Mouse (Mus musculus) R1 (cell line): ENCODE measurements around the gene Ankrd24.
A peak's percentile ranks its signal among the peaks of the same experiment; 100 is the strongest.
"Not testable (repeated sequence)": the region's sequence is repeated elsewhere in the genome, so short reads cannot be mapped to it uniquely, and the experiment has no call there.

Experiments used
- DNase-seq: peaks from one replicate; pipeline ENCODE4 v3.0.0-alpha.2; 2018; ENCODE audit warnings: low read depth, low spot score

Ankrd24 gene

GRCm38 (mm10) chr10:81644162-81644561, 15.8 kb downstream of the Ankrd24 start:
- DNase-seq: no peak

GRCm38 (mm10) chr10:81644716-81645115, 16.4 kb downstream of the Ankrd24 start:
- no peak for DNase-seq

GRCm38 (mm10) chr10:81645391-81645790, 17.1 kb downstream of the Ankrd24 start:
- no peak for DNase-seq

GRCm38 (mm10) chr10:81646015-81646555, 17.7 kb downstream of the Ankrd24 start:
- no peak for DNase-seq

- DNase-seq: peak; percentile 96
Measured at GRCm38 (mm10) chr10:81648803-81649775, 20.7 kb downstream of the Ankrd24 start, which contains the start of gene Gm10778. Gm10778 (plus strand) TSS chr10:81649059.

- DNase-seq: peak; percentile 94
Measured at GRCm38 (mm10) chr10:81655178-81655577, 26.8 kb downstream of the Ankrd24 start.

- DNase-seq: peak; percentile 66
Measured at GRCm38 (mm10) chr10:81656174-81656573, 27.8 kb downstream of the Ankrd24 start.

GRCm38 (mm10) chr10:81687114-81687513, 58.8 kb downstream of the Ankrd24 start:
- not testable (repeated sequence) for DNase-seq
